Mouse (Mus musculus) thymus, adult 2 months (tissue): ENCODE results near the gene Cftr.

ENCODE experiments used
- CTCF ChIP-seq: fragments of 200-500 bp; IDR thresholded peaks from 2 replicates; pipeline ENCODE4 v1.5.1; 2012; ENCODE audit warnings: mild to moderate bottlenecking, control low read depth, low read length, moderate library complexity, borderline replicate concordance; ENCODE audit not compliant: control insufficient read depth, poor library complexity, insufficient read depth; ENCODE audit errors: extremely low read depth
- POLR2A ChIP-seq: fragments of 200-500 bp; IDR thresholded peaks from 2 replicates; pipeline ENCODE4 v1.6.1; 2012; ENCODE audit warnings: mild to moderate bottlenecking, low read length, control low read depth, moderate library complexity; ENCODE audit not compliant: control insufficient read depth, poor library complexity, insufficient read depth; ENCODE audit errors: extremely low read depth

DNA sequence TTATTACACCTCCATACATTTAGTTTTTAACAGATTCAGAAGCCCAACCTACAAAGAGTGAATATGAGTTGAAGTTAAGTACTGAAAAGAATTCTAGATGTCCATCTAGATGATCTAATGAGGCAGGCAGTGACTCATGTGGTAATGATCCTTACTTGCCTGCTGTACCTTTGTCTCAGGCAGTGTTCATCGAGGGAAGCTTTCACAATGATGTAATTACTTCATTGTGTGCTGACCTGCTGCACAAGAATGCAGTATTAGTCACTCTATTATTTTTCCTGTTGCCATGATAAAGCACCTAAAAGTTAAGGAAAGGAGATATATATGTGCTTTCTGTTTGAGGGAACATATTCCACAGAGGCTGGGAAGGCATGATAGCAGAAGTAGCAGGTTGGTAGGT is 100.5 kb downstream of the Cftr start:
- TF ChIP-seq POLR2A (no peak), CTCF (no peak)
